Comparison of ENCODE assay signal across 10 mouse cellular contexts in the genomic region with DNA sequence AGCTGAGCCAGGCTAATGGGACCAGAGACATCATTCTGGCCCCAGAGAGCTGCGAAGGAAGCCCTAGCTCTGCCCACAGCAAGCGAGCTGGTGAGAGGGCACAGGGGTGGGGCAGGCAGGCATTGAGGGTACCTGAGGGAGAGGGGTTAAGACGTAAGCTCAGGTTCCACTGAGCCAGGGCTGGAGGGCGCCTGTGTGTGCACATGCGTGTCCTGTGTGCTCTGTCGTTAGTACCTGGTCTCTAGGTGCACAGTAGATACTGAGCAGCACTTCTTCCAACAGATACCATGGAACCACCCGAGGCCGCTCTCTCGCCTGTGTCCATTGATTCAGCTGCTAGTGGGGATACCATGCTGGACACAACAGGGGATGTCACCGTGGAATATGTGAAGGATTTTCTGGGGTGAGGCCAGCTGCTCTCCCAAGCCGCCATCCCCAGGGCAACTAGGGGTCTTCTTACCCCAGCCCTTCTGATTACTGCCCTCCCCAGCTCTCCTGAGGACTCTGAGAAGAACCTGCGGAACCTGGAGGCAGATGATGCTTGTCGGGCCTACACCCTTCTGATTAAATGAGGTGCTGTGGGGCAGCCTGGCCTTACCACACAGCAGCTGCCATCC.
"Had no signal": no experiment of that assay in that cellular context is flagged by ENCODE, and none has a peak within 500 bp of the region (broad histone marks: within the 10 kb centered on the region; RNA-seq: fewer than 3 reads in every experiment).

No protein-coding gene starts in this region.

- ATAC-seq: liver, embryonic 12.5 days had no signal

- H3K9me3 ChIP-seq: limb, embryonic 15.5 days; liver, embryonic 12.5 days; midbrain, embryonic 10.5 days; neural tube, embryonic 12.5 days; stomach, embryonic 15.5 days had no signal

- H3K27me3 ChIP-seq: limb, embryonic 15.5 days; liver, embryonic 12.5 days; neural tube, embryonic 12.5 days; stomach, embryonic 15.5 days had no signal

- H3K4me3 ChIP-seq: limb, embryonic 15.5 days; liver, embryonic 12.5 days; midbrain, embryonic 10.5 days; neural tube, embryonic 12.5 days; stomach, embryonic 15.5 days had no signal

- H3K4me2 ChIP-seq: limb, embryonic 15.5 days; liver, embryonic 12.5 days; lung, embryonic 14.5 days; neural tube, embryonic 12.5 days; stomach, embryonic 15.5 days had no signal

- H3K27ac ChIP-seq: kidney, postnatal 0 days; limb, embryonic 15.5 days; liver, embryonic 12.5 days; midbrain, embryonic 10.5 days; neural tube, embryonic 12.5 days; stomach, embryonic 15.5 days had no signal

- DNase-seq: kidney, postnatal 36 days; layer of hippocampus, adult 9-11 months; lung, embryonic 14.5 days; thymus, postnatal 4 days had no signal

- H3K9ac ChIP-seq: limb, embryonic 15.5 days; liver, embryonic 12.5 days; lung, embryonic 14.5 days; neural tube, embryonic 12.5 days; stomach, embryonic 15.5 days had no signal

- H3K4me1 ChIP-seq: liver, embryonic 12.5 days; midbrain, embryonic 10.5 days; neural tube, embryonic 12.5 days; stomach, embryonic 15.5 days had no signal
